Mouse (Mus musculus): Measurements from ENCODE around the gene Foxn2. TPM values are rescaled to one million over a fixed set of nuclear protein-coding genes. Genes with fewer than 3 reads are reported as not detected.

Gene Foxn2
- polyA plus RNA-seq, 1 experiment = 24.9 TPM

DNA sequence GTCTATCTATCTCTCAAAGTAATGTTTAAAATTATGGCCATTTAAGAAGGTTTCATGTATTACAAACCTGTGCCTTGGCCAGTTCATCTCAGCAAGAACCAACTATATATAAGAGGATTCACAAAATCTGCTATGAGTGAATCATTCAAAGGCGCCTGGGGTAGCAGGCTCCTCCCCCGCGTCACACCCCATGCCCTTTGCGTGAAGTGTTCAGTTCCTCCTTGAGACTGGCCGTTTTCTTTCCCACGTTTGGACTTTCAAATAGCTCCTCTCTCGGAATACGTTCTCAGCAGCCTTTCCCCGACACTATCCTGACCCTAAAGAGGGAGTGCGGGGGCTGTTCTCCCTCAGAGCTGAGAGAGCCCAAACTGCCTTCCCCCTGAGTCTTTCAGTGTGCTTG lies 5.2 kb upstream of the Foxn2 start:
- no peak for TF ChIP-seq GATA1 (IDR thresholded peaks at IDR 0.05; ENCODE audit: low read length)

DNA sequence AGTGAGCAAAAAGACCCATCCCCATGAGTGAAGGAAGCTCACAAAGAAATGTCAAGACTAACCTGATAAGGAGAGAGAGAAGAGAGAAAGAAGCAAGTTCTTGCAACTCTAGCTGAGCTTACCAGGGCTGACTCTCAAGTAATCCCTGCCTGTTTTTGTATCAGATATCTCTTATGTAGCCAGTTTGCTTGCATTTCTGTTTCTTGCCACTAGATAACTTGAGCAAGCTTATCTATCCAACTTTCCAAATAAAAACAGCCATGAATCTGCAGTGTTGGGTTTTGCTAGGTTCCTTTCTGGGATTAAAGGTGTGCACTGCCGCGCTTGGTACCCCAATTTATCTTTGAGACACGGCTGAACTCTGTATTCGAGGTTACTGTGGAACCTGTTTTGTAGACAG lies 4.2 kb upstream of the Foxn2 start:
- no peak for TF ChIP-seq GATA1 (IDR thresholded peaks at IDR 0.05; ENCODE audit: low read length)

DNA sequence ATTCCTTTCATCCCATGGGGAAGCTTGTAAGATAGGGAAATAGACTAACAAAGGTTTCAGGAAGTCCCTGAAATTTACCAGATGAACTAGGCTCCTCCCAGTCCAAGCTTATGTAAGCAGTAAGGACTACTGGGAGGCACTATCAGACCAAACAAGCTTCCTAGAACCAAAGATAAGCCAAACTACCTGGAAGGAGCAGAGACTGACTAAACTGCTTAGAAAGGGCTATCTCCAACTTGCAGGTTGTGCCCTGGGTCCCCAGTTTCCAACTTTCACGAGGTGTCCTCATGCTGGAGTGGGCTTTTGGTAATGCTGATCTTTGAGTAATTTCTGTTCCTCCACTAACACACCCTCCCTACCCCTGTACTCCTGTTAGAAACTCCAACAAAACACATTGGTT lies 3.1 kb upstream of the Foxn2 start:
- TF ChIP-seq GATA1 (IDR thresholded peaks at IDR 0.05; ENCODE audit: low read length) = no peak

DNA sequence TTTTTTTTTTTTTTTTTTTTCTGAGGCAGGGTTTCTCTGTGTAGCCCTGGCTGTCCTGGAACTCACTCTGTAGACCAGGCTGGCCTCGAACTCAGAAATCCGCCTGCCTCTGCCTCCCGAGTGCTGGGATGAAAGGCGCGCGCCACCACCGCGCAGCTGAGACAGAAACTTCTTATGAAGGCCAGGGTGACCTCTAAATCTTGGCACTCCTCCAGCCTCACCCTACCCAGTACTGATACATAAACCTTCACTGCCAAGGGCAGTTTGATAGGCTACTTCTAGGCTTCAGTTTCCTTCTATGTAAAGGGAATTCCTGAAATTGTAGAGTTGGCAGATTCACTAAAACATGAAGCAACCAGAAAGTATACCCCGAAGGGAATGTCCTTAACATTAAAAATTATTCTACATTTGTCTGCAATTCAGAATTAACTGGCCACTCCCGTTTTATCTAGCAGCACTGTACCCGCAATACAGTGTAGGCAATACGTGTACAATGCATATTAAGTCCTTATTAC lies 918 bp upstream of the Foxn2 start:
- no peak for TF ChIP-seq GATA1 (IDR thresholded peaks at IDR 0.05; ENCODE audit: low read length)

DNA sequence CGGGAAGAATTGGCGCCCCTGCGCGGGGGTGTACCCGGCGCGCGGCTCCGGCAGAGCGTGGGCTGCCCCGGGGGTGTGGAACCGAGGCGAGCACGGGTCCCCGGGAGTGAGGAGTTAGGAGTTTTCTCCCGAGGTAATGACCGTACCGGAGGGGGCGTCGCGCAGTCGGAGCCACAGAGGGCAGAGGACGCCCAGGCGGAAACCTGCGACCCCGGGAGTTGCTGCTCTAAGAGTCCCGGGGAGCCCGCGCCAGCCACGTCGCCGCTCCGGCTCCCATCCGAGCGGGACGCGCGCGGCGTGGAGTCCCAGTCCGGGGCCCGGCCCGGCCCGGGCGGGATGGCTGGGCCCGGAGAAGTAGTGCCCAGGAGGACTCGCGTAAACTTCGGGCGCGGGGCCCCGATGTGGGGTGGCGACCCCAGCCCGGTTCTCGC lies 505 bp downstream of the Foxn2 start:
- TF ChIP-seq GATA1 (IDR thresholded peaks at IDR 0.05; ENCODE audit: low read length) = no peak

DNA sequence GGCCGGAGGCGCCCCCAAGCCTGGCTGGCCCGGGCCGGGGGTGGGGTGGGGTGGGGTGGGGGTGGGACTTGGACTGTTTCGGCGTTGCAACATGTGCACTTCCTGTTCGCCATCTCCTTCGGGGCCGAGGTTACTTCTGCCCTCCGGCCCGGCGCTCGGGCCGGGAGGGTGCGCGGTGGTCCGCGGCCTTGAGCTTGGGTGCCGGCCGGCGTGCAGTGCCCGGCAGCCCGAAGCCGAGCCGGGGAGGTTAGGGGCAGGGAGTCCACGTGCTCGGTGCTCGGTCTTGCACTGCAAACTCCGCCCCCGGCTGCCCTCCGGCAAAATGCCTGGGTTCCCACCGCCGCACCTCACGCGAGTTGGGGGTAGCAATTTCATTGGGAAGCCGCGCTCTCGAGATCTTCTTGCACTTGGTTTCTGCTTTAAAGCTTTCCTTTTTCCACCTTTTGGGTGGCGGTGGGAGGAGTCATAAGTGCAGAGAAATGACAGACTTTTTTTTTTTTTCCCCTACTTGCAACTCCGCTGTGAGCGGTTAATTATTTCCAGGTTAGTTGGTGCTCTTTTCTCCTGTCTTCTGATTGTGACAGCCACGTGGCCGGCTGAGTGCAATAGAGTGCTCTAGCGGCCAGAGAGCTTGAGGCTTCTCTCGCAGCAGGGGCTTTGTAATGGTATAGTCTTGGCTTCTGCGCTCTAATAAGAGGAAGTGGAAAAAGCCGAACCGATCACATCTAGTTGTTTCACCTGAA lies 1.1 kb downstream of the Foxn2 start:
- TF ChIP-seq GATA1 (IDR thresholded peaks at IDR 0.05; ENCODE audit: low read length) = no peak

DNA sequence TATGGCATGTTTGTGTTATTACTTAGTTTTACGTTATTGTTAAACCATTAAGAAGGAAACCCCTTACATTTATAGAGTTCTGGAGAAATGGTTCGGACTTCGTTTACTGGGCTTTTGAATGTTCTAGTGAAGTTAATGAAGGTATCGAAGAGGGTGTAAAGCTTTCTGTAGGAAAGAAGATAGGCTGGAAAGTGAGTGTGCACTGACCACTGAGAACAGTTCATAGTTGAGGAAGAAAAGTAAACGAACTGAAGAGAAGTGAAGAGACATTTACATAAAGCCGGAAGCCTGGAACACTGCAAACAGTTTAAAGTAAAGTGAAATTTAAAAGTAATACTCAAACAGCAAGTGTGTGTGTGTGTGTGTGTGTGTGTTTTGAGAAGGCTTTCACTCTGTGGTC lies 2.1 kb downstream of the Foxn2 start:
- TF ChIP-seq GATA1 (IDR thresholded peaks at IDR 0.05; ENCODE audit: low read length) = no peak

DNA sequence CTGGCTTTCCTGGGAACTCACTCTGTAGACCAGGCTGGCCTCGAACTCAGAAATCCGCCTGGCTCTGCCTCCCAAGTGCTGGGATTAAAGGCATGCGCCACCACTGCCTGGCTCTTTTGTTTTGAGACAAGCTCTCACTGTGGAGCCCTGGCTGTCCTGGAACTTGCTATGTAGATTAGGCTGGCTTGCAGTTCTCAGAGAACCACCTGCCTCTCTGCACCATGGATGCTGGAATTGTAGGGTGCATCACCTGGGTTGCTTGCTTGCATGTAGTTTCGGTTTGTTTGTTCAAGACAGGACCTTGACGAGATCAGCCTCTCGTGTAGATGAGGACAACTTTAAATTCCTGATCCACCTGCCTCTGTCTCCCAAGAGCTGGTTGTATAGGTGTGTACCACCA lies 2.7 kb downstream of the Foxn2 start:
- no peak for TF ChIP-seq GATA1 (IDR thresholded peaks at IDR 0.05; ENCODE audit: low read length)

DNA sequence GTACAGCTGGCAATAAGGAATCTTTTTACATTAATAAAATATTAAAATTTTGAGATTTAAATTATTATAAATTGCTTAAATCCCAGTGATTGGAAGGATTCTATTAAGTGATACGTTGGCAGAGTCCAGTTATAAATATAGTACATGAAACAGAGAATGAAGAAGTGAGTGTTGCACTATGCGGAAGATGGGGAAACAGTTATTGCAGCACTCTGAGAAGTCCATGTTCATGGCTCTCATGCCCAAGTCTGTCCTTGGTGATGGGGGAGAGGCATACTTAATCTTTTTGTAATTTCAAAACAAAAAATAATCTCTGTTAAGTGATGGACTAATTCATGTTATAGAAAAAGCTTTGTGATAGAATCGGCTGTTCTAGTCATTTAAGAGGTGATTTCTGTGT lies 17.6 kb downstream of the Foxn2 start:
- TF ChIP-seq GATA1 (IDR thresholded peaks at IDR 0.05; ENCODE audit: low read length) = no peak

DNA sequence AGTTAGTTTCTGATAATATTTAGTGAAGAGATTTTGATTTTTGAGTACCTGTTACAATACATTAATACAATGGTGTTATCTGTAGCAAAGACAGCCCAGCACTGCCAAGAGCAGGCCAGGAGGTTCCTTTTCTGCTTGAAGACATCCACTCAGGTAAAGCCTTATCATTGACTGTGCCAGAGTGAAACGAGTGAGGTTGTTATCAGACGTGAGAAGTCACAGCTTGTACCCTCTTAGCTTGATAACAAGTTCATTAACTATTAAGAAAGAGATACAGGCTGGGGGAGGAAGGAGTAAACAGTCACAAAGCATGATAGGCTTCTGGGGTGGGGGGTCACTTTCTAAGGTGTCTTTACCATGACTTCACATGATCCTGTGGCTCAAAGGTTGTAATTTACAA lies 19.0 kb downstream of the Foxn2 start:
- peak; percentile 49 for TF ChIP-seq GATA1 (IDR thresholded peaks at IDR 0.05; ENCODE audit: low read length)

DNA sequence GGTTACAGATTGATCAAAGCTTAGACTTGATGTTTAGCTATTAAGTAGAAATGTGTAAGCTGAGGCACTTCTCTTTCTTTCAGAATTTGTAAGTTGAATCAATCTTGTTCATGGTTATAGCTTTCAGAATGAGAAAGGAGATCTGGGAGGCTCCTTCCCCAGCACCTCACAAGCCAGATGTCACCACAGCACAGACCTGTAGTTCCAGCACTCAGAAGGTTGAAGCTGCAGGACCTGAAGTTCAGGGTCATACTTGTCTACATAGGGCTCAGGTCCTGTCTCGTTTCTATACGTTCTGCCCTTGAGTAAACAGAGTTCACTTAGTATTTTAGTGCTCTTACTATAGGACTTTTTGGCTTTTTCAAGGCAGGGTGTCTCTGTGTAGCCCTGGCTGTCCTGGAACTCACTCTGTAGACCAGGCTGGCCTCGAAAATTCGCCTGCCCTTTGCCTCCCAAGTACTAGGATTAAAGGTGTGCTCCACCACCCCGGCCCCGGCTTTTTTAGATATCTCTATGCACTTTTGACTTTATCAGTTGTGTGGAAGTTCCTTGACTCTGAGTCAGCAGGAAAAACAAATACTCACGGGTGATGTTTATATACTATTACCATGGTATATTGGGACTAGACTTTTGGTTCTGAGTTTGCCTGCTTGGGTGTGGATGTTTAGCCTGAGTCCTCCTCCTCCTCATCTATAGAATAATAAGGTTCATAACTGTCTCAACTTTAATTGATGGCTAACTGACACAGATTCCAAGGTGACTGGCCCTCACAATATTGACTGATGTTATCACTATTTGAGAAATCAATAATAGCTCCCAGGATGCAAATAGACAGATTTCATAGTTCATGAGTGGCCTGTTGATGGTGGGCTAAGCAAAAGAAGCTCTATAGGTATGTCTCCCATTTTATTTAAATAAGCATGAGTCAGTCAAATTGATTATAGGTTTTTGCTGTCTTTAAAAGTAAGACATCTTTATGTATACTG lies 19.7 kb downstream of the Foxn2 start:
- no peak for TF ChIP-seq GATA1 (IDR thresholded peaks at IDR 0.05; ENCODE audit: low read length)

DNA sequence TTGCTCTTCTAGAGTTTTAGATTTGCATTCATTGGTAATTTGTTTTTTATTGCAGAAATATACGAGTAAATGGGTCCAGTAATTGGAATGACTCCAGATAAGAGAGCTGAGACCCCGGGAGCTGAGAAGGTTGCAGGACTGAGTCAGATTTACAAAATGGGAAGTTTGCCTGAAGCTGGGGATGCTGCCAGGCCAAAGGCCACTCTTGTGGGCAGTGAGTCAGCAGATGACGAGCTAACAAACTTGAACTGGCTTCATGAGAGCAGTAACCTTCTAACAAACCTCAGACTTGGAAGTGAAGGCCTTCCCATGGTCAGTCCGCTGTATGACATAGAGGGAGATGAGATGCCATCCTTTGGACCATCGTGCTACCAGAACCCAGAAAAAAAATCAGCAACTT lies 22.1 kb downstream of the Foxn2 start:
- no peak for TF ChIP-seq GATA1 (IDR thresholded peaks at IDR 0.05; ENCODE audit: low read length)

DNA sequence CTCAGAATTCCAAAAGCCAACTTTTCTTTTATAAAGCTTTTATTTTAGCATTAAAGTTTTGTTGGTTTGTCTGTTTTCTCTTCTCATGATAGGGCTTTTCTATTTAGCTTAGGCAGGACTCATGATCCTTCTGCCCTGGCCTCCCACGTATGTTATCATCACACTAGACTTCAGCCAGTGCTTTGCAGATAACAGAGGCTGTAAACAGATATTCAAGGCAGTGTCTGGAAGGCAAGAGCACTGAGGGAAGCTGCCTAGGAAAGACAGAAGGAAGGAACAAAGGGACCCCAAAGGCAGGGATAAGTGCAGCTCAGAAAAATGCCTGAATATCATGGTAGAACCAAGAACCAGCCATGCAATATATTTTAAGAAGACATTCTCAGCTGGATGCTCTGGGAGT lies 26.1 kb downstream of the Foxn2 start:
- peak; percentile 20 for TF ChIP-seq GATA1 (IDR thresholded peaks at IDR 0.05; ENCODE audit: low read length)

DNA sequence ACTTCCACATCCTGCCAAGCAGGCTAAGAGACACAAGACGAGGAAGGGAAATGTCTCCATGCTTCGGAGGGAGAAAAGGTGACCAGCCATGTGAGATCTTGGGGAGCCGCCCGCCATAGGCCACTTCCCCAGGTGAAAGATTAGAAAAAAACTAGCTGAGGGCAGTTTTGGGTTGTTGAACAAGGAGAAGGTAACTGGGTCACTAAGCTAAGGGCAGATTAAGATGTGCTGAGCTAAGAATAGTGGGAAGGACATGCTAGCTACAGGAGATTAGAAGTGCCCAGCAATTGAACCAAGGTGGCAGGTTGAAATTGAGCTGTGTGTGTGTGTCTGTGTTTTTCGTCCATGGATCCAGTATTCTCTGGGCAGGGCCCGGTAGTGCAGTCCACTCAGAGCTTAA lies 27.2 kb downstream of the Foxn2 start:
- no peak for TF ChIP-seq GATA1 (IDR thresholded peaks at IDR 0.05; ENCODE audit: low read length)

DNA sequence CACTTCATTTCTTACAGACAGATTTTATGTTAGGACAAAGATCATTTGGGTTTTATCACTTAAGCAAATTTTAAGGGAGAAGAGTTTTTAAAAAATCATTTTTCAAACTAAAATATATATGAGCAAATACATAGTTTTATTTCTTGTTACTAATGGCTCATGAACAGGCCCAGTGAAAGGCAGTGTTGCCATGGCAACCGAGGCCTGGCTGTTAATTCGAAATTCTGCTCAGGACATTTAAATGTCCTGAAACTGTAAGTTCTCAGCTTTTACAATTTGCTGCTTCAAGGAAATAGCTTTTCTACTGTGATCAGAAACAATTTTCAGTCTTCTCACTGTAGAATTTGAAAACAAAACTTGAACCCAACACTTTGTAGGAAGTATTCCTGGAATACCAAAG lies 33.3 kb downstream of the Foxn2 start:
- TF ChIP-seq GATA1 (IDR thresholded peaks at IDR 0.05; ENCODE audit: low read length) = no peak

DNA sequence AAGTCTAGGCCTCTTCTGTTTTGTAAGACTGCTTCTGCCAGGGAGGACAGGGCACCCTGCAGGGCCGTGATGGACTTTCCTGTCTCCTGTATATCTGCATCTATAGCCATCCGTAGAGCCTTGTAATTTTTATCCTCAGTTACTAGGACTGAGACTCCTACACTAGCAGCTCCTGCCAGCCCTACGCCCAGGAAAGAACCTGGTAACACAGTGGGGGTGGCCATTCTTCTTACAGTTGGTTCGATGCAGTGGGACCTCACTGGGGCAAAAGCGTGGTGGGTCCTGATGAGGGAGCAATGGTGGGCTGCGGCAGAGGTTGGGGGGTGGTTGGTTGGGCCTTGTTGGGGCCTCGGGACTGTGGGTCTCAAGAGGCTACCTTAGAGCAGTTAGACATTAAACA lies 36.7 kb downstream of the Foxn2 start:
- TF ChIP-seq GATA1 (IDR thresholded peaks at IDR 0.05; ENCODE audit: low read length) = no peak

Measured in G1E-ER4 (cell line).